Mouse (Mus musculus) megakaryocyte, adult 5-6 weeks (primary cell): ENCODE data around the gene Fahd1. TPM values are rescaled to one million over a fixed set of nuclear protein-coding genes. Genes with fewer than 3 reads are reported as not detected.

Experiments used
- total RNA-seq, 2 experiments: library from RNA; stranded (forward) in 1 of 2; stranded (reverse) in 1 of 2; fragments of 153-499, 151-499 nt in 1 of 2; fragments of 221-1000, 200-1000 nt in 1 of 2; gene quantifications; 2 replicates each; pipeline versions ENCODE4 v1.2.3 to v1.2.4; 2015 to 2017

The Fahd1 gene
- total RNA-seq, 2 experiments from 2014 or later, result 3.7 to 8.4 TPM

Other genes starting within 250 kb of the Fahd1 start
- gene Tsc2, start 217.7 kb downstream of the Fahd1 start, total RNA-seq (2015), result 60.9 and 78.2 TPM in 2 replicates
- 25.5 and 32.4 TPM in 2 replicates for gene Tsc2, start 217.7 kb downstream of the Fahd1 start, total RNA-seq (2017)
- 0.50 and 2.1 TPM in 2 replicates for gene Nthl1, start 217.7 kb downstream of the Fahd1 start, total RNA-seq (2015)
- 3.4 and 4.7 TPM in 2 replicates for gene Nthl1, start 217.7 kb downstream of the Fahd1 start, total RNA-seq (2017)
- 0.30 and 1.4 TPM in 2 replicates for gene Slc9a3r2, start 200.0 kb downstream of the Fahd1 start, total RNA-seq (2015)
- gene Slc9a3r2, start 200.0 kb downstream of the Fahd1 start, total RNA-seq (2017), result 1.1 and 1.5 TPM in 2 replicates
- not detected in 2 replicates for gene Npw, start 191.9 kb downstream of the Fahd1 start, total RNA-seq (2015)
- gene Npw, start 191.9 kb downstream of the Fahd1 start, total RNA-seq (2017), result not detected in 2 replicates
- 18.1 and 19.2 TPM in 2 replicates for gene Zfp598, start 180.7 kb downstream of the Fahd1 start, total RNA-seq (2015)
- 12.7 and 17.8 TPM in 2 replicates for gene Zfp598, start 180.7 kb downstream of the Fahd1 start, total RNA-seq (2017)
- gene Syngr3, start 160.4 kb downstream of the Fahd1 start, total RNA-seq (2015), result not detected in 2 replicates
- not detected in 2 replicates for gene Syngr3, start 160.4 kb downstream of the Fahd1 start, total RNA-seq (2017)
- 18.1 and 21.8 TPM in 2 replicates for gene Gfer, start 154.2 kb downstream of the Fahd1 start, total RNA-seq (2015)
- 31.6 and 36.2 TPM in 2 replicates for gene Gfer, start 154.2 kb downstream of the Fahd1 start, total RNA-seq (2017)
- gene Noxo1, start 154.1 kb downstream of the Fahd1 start, total RNA-seq (2015), result 1.5 and 1.7 TPM in 2 replicates
- gene Noxo1, start 154.1 kb downstream of the Fahd1 start, total RNA-seq (2017), result 0.62 and 1.9 TPM in 2 replicates
- gene Tbl3, start 142.7 kb downstream of the Fahd1 start, total RNA-seq (2015), result 9.1 and 10.3 TPM in 2 replicates
- 15.6 and 21.3 TPM in 2 replicates for gene Tbl3, start 142.7 kb downstream of the Fahd1 start, total RNA-seq (2017)
- gene Rnf151, start 132.3 kb downstream of the Fahd1 start, total RNA-seq (2015), result not detected in 2 replicates
- gene Rnf151, start 132.3 kb downstream of the Fahd1 start, total RNA-seq (2017), result not detected in 2 replicates
- 2,172 and 2,303 TPM in 2 replicates for gene Rps2, start 132.2 kb downstream of the Fahd1 start, total RNA-seq (2015)
- 591 and 664 TPM in 2 replicates for gene Rps2, start 132.2 kb downstream of the Fahd1 start, total RNA-seq (2017)
- 186 and 217 TPM in 2 replicates for gene Ndufb10, start 125.9 kb downstream of the Fahd1 start, total RNA-seq (2015)
- 251 and 266 TPM in 2 replicates for gene Ndufb10, start 125.9 kb downstream of the Fahd1 start, total RNA-seq (2017)
- gene Rpl3l, start 122.5 kb downstream of the Fahd1 start, total RNA-seq (2015), result 0.45 and 0.52 TPM in 2 replicates
- gene Rpl3l, start 122.5 kb downstream of the Fahd1 start, total RNA-seq (2017), result 0.15 and 1.5 TPM in 2 replicates
- gene Msrb1, start 113.7 kb downstream of the Fahd1 start, total RNA-seq (2015), result 1,003 and 1,039 TPM in 2 replicates
- 540 and 544 TPM in 2 replicates for gene Msrb1, start 113.7 kb downstream of the Fahd1 start, total RNA-seq (2017)
- gene Hs3st6, start 97.4 kb downstream of the Fahd1 start, total RNA-seq (2015), result not detected in 2 replicates
- not detected in 2 replicates for gene Hs3st6, start 97.4 kb downstream of the Fahd1 start, total RNA-seq (2017)
- gene Meiob, start 46.1 kb downstream of the Fahd1 start, total RNA-seq (2015), result not detected in 2 replicates
- gene Meiob, start 46.1 kb downstream of the Fahd1 start, total RNA-seq (2017), result 0.33 TPM in 1 of 2 replicates, not detected in the other
- gene Hagh, start 10.2 kb downstream of the Fahd1 start, total RNA-seq (2015), result 29.5 and 46.1 TPM in 2 replicates
- 22.8 and 25.0 TPM in 2 replicates for gene Hagh, start 10.2 kb downstream of the Fahd1 start, total RNA-seq (2017)
- not detected in 2 replicates for gene Igfals, start 15.6 kb upstream of the Fahd1 start, total RNA-seq (2015)
- not detected in 2 replicates for gene Igfals, start 15.6 kb upstream of the Fahd1 start, total RNA-seq (2017)
- 74.4 and 76.3 TPM in 2 replicates for gene Nubp2, start 36.0 kb upstream of the Fahd1 start, total RNA-seq (2015)
- 39.8 and 43.2 TPM in 2 replicates for gene Nubp2, start 36.0 kb upstream of the Fahd1 start, total RNA-seq (2017)
- gene Spsb3, start 36.3 kb upstream of the Fahd1 start, total RNA-seq (2015), result 17.1 and 19.8 TPM in 2 replicates
- 11.1 and 11.9 TPM in 2 replicates for gene Spsb3, start 36.3 kb upstream of the Fahd1 start, total RNA-seq (2017)
- 2.2 and 5.8 TPM in 2 replicates for gene Eme2, start 44.7 kb upstream of the Fahd1 start, total RNA-seq (2015)
- 13.5 and 17.4 TPM in 2 replicates for gene Eme2, start 44.7 kb upstream of the Fahd1 start, total RNA-seq (2017)
- 30.0 and 30.1 TPM in 2 replicates for gene Mrps34, start 44.8 kb upstream of the Fahd1 start, total RNA-seq (2015)
- gene Mrps34, start 44.8 kb upstream of the Fahd1 start, total RNA-seq (2017), result 12.9 and 18.9 TPM in 2 replicates
- 27.2 and 28.2 TPM in 2 replicates for gene Nme3, start 46.1 kb upstream of the Fahd1 start, total RNA-seq (2015)
- gene Nme3, start 46.1 kb upstream of the Fahd1 start, total RNA-seq (2017), result 40.9 and 45.5 TPM in 2 replicates
- 17.3 and 17.6 TPM in 2 replicates for gene Mapk8ip3, start 86.6 kb upstream of the Fahd1 start, total RNA-seq (2015)
- 20.1 and 36.1 TPM in 2 replicates for gene Mapk8ip3, start 86.6 kb upstream of the Fahd1 start, total RNA-seq (2017)
- 60.9 and 63.8 TPM in 2 replicates for gene Jpt2, start 110.3 kb upstream of the Fahd1 start, total RNA-seq (2015)
- gene Jpt2, start 110.3 kb upstream of the Fahd1 start, total RNA-seq (2017), result 54.0 and 55.0 TPM in 2 replicates
- 17.7 and 18.1 TPM in 2 replicates for gene Cramp1l, start 165.4 kb upstream of the Fahd1 start, total RNA-seq (2015)
- gene Cramp1l, start 165.4 kb upstream of the Fahd1 start, total RNA-seq (2017), result 9.8 and 10.2 TPM in 2 replicates
- gene Ift140, start 165.7 kb upstream of the Fahd1 start, total RNA-seq (2015), result 6.4 and 8.1 TPM in 2 replicates
- 9.9 and 17.2 TPM in 2 replicates for gene Ift140, start 165.7 kb upstream of the Fahd1 start, total RNA-seq (2017)
- gene Tmem204, start 233.2 kb upstream of the Fahd1 start, total RNA-seq (2015), result not detected in 2 replicates
- not detected in 2 replicates for gene Tmem204, start 233.2 kb upstream of the Fahd1 start, total RNA-seq (2017)